Mouse (Mus musculus) layer of hippocampus, adult 18-20 months (tissue): Measurements from ENCODE around the gene 4921539E11Rik. TPM values are rescaled to one million over a fixed set of nuclear protein-coding genes. Genes with fewer than 3 reads are reported as not detected.
A peak's percentile ranks its signal among the peaks of the same experiment; 100 is the strongest.

Experiments used
- DNase-seq, 2 experiments: peaks; one replicate each; pipeline ENCODE4 v3.0.0; 2022; ENCODE audit warnings: low spot score in 2 of 2
- long read RNA-seq: library from polyadenylated mRNA; stranded (forward); transcript quantifications from one replicate; pipeline ENCODE4 v2.0.0, GENCODE M21; 2021
- total RNA-seq, 2 experiments: library from RNA; stranded (reverse); gene quantifications; 2 replicates each; pipeline ENCODE4 v1.2.3; 2021

4921539E11Rik gene
- total RNA-seq: not detected
- long read RNA-seq: 0 reads

DNA sequence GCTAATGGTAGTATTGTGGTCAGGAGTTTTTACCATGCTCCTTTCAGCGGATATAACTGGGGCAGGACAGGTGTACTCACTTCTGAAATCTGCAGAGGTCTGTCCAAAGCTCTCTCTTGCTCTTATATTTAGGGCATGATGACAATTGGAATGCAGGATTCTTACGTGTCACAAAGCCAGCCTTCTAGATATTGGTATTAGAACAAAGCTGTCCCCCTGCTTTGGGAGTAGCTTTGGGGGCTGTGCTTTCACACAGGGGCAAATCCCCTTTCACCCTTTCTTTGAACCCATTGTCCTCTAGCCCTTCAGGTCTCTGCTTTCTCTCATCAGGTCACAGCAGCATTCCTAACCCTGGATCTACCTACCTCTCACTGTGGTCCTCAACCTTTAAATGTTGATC lies at the start of gene 4921539E11Rik:
4921539E11Rik (minus strand) TSS at position 101 of the 400 bp plus-strand sequence.
- DNase-seq: no peak

DNA sequence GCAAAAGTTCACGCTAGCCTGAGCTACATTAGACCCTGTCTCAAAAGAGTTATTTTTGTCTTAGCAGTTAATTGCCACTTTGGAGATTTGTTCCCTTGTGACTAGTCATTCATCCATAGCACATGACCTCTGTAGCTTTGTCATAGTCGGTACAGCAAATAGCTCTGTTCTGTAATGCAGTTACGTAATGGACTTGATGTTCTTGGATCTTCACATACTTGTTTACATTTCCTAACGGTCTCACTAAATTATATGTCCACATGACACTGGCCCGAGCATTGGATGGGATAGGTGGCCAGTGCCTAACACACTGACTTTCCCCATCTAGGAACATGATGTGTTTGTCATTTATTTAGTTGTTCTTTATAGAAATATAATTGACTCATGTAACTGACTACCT lies 44.5 kb upstream of the 4921539E11Rik start:
- DNase-seq: no peak

- DNase-seq: no peak
Observed at GRCm38 (mm10) chr4:103329348-103329747, 38.7 kb upstream of the 4921539E11Rik start.

DNA sequence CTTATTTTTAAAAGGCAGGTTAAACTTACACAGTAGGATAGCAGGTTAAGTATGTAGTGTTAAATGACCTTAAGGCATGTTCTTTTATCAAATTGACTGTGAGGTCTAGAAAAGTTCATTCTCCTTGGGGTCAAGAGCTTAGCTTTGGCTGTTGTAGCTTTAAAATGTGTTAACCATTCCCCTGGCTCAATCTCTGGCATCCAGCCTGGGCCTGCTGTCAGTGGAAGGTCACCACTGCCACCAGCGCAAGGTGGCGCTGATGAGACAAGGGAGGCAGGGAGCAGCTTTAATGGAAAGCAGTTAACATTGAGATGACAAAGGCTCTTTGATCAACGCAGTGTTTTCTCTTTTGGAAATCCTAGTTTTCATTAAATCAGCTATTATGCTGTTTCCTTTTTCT lies 36.3 kb upstream of the 4921539E11Rik start:
- DNase-seq: no peak

DNA sequence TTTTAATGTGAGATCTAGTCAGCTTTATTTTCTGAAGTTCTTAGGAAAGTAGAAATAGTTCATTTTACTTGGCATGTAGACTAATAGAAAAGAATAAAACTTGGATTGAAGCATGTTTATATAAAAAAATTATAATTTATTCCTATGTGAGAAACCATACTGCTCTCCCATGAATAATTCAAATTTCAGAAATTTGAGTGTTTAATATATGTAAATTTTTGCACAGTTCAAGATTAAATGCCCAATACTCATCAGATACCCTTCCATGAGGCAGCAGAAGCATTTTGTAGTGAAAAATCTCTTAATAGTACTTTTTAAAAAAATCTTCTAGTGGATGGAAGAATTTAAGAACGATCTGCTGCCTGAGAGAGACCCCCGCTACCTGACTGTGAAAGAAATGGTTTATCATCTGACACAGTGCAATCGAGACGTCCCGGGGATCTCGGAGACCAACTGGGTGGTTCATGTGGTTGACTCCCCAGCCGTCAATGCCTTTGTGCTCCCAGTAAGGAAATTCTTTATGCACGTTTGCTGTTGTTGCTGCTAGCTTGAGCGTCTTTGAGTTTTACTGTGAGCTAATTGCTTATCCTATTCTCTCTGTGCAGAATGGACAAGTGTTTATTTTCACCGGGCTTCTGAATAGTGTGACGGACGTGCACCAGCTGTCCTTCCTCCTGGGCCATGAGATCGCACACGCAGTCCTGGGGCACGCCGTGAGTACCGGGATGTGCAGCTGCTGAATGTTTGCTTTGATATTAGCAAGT lies 34.2 kb upstream of the 4921539E11Rik start:
- DNase-seq: no peak

- DNase-seq: no peak
Observed at GRCm38 (mm10) chr4:103321461-103321860, 30.8 kb upstream of the 4921539E11Rik start.

GRCm38 (mm10) chr4:103315861-103316260 lies 25.2 kb upstream of the 4921539E11Rik start:
- DNase-seq: no peak

- peak in 1 of 2 experiments; percentile 15 for DNase-seq
Observed at GRCm38 (mm10) chr4:103314526-103314910, 23.9 kb upstream of the 4921539E11Rik start.

DNA sequence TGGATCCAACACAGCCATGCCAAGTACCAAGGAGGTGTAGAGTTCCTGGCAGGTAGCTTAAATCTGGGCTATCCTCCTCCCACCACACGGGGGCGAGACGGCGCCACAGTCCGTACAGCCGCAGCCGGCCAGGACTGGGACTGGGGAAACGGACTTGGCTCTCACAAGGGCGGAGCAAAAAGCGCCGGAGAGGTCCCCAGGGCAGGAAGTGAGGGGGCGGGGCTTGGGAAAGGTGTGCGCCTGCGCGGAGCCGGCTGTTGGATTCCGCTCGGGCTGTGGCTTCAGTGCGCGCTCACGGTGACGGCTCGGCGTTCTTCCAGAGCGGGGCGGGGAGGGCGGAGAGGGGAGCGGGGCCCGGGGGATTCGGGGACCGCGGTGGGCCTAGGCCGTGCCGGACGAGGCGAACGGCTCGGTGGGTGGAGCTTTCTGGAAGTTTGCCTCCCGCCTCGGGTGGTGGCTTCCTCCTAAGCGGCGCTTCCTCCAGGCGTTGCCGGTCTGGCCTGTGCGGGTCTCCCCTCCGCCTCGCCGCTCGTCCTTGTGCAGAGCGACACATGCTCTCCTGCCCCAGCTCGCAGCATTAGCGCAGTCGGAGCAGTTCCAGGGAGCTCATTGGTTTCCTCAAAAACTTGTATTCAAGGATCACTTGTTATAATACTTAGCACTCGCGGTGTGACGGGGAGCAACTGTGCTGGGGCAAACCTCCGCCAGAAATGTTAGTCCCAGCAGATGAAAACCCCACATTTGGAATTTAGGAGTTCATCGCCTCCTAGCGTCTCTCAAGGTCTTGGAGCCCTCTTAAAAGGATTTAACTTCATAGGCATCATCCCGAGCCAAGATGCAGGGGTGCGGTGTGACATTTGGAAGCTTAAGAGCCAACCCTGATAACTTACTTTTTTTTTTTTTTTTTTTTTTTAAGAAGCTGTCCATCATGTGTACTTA lies 23.2 kb upstream of the 4921539E11Rik start, which contains the start of gene Oma1:
Oma1 (plus strand) TSS at position 226 of the 939 bp plus-strand sequence.
- DNase-seq: peak; percentile 92 to 98

DNA sequence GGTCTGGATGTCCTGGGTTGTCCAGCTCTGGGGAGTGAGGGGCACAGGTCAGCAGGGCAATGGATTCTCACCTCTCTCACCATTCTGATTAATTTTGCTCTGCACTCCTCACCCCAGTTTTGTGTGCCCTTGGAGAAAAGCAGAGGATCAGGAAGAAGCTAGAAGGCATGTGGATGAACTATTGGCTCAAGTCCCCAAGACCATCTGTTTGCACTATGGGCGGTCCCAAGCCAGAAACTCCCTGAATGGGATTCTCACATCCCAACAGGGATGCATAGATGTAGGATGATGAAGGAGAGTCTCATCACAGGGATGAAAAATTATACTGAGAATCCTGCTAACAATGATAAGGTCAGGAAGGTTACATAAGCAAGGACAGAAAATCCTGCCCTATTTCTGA lies 13.2 kb upstream of the 4921539E11Rik start:
- no peak for DNase-seq

DNA sequence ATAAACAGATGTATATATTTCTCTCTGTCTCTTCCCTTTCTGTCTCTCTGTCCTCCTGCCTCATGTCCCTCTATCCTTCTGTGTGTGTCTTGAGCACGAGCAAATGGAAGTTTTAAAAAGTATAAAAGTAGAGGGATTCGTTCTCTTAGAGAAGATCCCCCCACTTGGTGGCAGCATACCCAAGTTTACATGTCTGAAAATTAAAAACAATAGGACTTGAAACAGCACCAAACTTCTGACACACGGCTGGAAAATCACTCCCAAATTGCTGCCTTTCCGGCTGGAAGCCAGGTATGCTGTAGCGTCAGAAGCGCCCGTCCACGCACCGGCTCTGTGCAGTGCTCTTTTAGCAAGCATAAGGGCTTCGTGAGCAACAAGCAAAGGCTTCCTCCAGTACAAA lies 8.7 kb upstream of the 4921539E11Rik start:
- DNase-seq: peak; percentile 27 to 67

- DNase-seq: peak; percentile 7 to 17
Observed at GRCm38 (mm10) chr4:103288342-103288741, 2.3 kb downstream of the 4921539E11Rik start.

DNA sequence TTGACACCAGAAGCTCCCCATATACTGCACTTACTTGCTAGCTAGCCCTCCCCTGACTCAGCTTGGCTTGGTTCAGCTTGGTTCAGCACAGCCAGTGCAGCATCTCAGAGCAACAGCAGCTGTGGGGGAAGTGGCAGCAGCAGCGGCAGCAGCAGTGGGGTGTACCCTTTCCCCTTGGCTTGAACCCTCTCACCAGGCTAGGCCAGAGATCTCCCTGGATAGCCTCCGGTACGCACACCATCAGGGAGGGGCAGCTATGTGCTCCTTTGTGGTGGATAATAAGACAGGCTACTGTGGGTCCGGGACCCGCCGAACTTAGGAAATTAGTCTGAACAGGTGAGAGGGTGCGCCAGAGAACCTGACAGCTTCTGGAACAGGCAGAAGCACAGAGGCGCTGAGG lies 17.6 kb downstream of the 4921539E11Rik start:
- no peak for DNase-seq

- DNase-seq: no peak
Observed at GRCm38 (mm10) chr4:103269336-103269735, 21.3 kb downstream of the 4921539E11Rik start.

- no peak for DNase-seq
Observed at GRCm38 (mm10) chr4:103265166-103265565, 25.5 kb downstream of the 4921539E11Rik start.

GRCm38 (mm10) chr4:103263812-103264396 lies 26.8 kb downstream of the 4921539E11Rik start:
- no peak for DNase-seq

DNA sequence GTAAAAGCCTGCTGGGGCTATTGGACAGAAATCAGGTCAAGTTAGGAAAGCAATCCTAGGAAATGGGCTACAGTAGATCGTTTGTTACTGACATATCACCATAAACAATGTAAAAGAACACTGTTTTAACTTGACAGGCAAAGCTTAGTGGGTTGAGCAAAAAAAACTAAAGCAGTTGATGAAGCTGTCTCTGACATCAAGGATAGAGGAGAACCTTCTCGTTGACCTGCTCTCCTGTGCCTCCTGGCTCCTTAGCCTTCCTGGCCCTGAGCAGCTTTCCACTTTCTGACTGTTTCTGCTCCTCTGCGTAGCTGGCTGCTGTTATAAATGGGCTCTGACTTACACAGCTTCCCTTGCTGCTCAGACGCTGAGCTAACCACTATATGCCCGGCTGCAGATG lies 27.3 kb downstream of the 4921539E11Rik start:
- DNase-seq: no peak

DNA sequence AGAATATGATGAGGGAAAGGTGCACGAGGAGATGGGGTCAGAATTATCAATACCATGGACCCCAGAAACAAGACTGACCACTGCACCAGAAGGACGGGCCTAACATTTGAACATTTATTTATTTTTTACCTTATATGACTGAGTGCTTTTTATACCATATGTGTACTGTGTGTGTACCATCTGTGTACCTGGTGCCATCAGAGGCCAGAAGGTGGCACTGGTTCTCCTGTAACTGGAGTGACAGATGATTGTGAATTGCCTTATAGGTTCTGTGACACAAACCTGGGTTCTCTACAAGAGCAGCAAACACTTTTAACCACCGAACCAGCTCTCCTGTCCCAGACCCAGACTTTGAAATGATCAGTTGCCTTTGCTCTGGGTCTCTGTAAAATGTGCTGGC lies 31.8 kb downstream of the 4921539E11Rik start:
- no peak for DNase-seq

- DNase-seq: no peak
Observed at GRCm38 (mm10) chr4:103253846-103254245, 36.8 kb downstream of the 4921539E11Rik start.

DNA sequence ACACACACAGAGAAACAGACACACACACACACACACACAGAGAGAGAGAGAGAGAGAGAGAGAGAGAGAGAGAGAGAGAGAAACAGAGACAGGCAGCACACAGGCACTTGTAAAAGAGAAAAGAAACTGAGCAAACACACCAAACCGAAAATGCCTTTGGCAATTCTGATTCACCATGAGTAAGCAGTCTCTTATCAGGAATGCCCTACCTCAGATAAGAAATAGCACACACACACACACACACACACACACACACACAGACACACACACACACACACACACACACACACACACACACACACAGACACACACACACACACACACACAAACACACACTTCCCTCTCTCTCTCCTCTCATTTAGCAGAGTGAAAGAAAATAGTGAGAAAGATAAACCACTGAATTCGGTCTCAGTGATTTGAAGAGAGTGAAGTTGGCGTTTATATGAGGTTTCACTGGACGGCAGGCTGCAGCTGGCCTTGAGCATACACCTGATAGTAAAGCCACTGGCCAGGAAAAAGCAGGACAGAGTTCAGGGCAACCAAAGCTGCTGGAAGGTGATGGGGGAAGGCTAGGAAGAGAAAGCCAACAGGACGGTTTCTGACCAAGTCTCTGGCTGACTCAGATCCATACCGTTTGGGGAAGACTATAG lies 41.1 kb downstream of the 4921539E11Rik start:
- no peak for DNase-seq

- no peak for DNase-seq
Observed at GRCm38 (mm10) chr4:103247813-103248212, 42.9 kb downstream of the 4921539E11Rik start.
